Mouse (Mus musculus) adrenal gland, postnatal 4 days (tissue): ENCODE data around the gene Tnfrsf4. TPM values are rescaled to one million over a fixed set of nuclear protein-coding genes. Genes with fewer than 3 reads are reported as not detected.

Source experiments
- DNase-seq, 2 experiments: peaks; one replicate each; pipeline ENCODE4 v3.0.0; 2021 to 2022; ENCODE audit warnings: low spot score in 2 of 2, mixed read lengths in 2 of 2
- long read RNA-seq, 2 experiments: library from polyadenylated mRNA; stranded (forward); transcript quantifications; one replicate each; pipeline ENCODE4 v2.0.0; 2021
- total RNA-seq, 2 experiments: library from RNA; stranded (reverse); gene quantifications; 2 replicates each; pipeline ENCODE4 v1.2.3; 2021

The Tnfrsf4 gene
- total RNA-seq = 1 to 10 TPM; 2.9 to 3.4 TPM
- long read RNA-seq, experiment 1 = 0 reads
- long read RNA-seq, experiment 2 = 0 reads

GRCm38 (mm10) chr4:156013637-156014036 lies at the start of gene Tnfrsf4:
Gene Tnfrsf4, plus strand, starts transcription at chr4:156013843.
- DNase-seq = no peak

GRCm38 (mm10) chr4:155964396-155964795 lies 49.2 kb upstream of the Tnfrsf4 start:
- DNase-seq = no peak

GRCm38 (mm10) chr4:155969043-155969653 lies 44.5 kb upstream of the Tnfrsf4 start:
- no peak for DNase-seq

DNA sequence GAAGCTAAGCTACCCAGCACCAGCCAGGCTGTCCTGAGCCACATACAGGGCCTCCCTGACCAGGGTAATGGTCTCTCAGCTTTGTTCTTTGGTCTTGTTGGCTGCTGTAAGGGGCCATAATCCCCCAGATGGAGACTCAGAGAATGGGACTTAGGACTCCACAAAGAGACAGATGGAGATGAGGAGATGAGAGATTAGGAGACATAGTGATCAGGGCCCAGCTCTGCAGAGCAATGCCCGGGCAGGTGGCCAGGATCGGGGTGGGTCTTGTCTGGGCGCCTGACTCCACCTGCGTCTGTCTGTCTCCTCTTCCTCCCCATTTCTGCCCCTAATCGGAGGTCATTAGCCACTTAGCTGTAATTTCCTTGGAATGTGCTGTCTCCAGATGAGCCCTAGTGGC lies 43.4 kb upstream of the Tnfrsf4 start:
- DNase-seq = no peak

- DNase-seq = no peak
Measured at GRCm38 (mm10) chr4:155972651-155973050, 41.0 kb upstream of the Tnfrsf4 start.

DNA sequence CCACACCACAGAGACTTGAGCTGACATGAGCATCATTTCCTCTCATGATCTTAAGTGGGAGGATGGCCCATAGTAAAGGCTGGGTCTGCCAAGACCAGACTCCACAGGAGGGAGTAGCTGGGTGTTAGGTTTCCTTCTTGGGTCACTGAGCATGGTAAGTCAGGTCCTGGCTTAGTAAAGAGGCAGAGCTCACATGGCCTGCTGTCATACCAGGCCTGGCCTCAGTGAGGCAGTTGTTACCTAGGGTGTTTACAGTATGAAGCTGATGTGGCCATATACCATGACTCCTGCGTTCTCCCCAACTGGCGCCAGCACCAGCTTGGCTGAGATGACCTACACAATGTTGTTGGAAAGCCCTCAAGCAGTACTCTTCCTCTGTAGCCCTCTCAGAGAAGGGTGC lies 40.4 kb upstream of the Tnfrsf4 start:
- DNase-seq = no peak

DNA sequence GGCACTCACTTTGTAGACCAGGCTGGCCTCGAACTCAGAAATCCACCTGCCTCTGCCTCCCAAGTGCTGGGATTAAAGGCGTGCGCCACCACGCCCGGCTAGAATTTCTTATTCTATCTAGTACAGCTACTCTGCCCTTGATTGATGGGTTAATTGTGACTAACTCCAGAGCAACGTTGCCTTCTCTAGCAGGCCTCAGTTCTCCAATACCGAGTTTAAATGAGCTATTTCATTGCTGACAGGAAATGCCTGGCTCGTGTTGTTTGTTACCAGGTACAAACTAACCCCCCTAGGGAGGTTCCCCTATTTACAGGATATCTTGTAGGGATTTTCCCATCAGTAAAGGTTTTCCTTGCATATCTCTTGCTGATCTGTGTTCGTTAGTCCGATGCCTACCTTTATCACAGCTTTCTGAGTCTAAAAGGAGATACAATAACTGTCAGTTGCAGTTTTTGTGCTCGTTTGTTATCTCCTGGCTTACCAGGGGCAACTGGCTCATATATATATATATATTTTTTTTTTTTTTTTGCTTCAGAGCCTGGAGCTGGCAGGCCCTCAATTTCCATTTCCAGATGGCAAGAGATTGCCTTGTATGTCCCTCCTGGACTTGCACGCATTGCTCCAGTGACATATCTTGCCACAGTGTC lies 32.1 kb upstream of the Tnfrsf4 start:
- DNase-seq = no peak

DNA sequence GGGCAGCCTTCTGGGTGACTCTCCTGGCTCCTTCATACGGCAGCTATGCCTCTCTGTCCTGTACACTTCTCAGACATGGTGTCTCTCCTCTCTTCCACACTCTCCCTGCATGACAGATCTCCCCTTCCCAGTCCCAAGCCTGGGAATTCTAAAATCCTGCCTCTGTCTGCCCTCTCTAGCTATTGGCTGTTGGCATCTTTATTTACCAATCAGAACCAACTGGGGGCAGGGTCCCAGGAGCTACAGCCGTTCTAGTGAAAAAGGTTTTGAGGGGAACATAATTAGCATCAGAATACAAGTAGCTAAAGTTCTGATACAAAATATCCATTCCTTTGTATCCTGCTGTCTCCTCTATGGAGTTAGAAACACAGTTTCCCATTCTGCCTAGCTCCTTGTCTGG lies 29.9 kb upstream of the Tnfrsf4 start:
- DNase-seq = no peak

- DNase-seq = no peak
Measured at GRCm38 (mm10) chr4:155991211-155991907, 22.3 kb upstream of the Tnfrsf4 start.

DNA sequence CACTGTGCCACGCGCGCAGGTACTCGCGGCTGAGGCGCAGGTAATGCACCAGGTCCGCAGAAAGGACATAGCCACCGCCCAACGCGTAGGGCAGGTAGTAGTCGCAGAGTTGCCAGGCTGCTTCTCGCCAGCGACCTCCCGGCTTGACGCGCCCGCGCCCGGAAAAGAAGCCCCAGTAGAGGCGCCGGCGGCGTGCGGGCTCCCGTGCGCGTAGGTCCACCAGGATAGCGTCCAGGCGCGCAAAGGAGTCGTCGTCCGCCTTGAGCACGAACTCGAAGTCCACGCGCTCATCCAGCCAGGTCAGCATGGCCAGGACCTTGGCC lies 21.8 kb upstream of the Tnfrsf4 start:
- peak in 1 of 2 experiments; percentile 19 for DNase-seq

- peak; percentile 59 to 74 for DNase-seq
Measured at GRCm38 (mm10) chr4:155992241-155992905, 21.3 kb upstream of the Tnfrsf4 start, which contains the start of the genes B3galt6 and Sdf4. Gene B3galt6, minus strand, starts transcription at chr4:155992649. Gene Sdf4, plus strand, starts transcription at chr4:155992872.

GRCm38 (mm10) chr4:155992906-155993547 lies 20.6 kb upstream of the Tnfrsf4 start:
- DNase-seq = peak; percentile 91 to 93

GRCm38 (mm10) chr4:155993606-155994005 lies 20.0 kb upstream of the Tnfrsf4 start:
- no peak for DNase-seq

GRCm38 (mm10) chr4:156004109-156004508 lies 9.5 kb upstream of the Tnfrsf4 start:
- DNase-seq = no peak

- DNase-seq = no peak
Measured at GRCm38 (mm10) chr4:156008369-156008768, 5.3 kb upstream of the Tnfrsf4 start.

DNA sequence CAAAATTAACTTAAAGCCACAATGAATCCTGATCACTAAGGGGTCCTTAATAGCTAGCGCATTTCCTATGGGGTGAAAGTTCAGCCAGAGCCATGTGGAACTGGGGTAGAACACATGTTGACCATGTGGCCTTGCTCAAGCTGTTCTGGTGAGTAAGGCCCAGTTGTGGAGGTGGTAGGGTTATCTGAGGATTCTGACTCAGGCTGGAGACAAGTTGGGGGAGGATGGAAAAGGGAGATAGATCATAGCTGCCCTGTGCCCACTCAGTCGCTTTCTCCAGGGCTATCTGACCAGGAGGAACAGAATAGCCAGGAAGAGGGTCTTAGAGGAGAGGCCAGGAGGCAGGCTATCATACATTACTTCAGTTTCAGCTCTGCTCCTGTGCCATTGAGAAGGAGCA lies 793 bp downstream of the Tnfrsf4 start:
- DNase-seq = no peak

GRCm38 (mm10) chr4:156019771-156020170 lies 6.1 kb downstream of the Tnfrsf4 start:
- no peak for DNase-seq

DNA sequence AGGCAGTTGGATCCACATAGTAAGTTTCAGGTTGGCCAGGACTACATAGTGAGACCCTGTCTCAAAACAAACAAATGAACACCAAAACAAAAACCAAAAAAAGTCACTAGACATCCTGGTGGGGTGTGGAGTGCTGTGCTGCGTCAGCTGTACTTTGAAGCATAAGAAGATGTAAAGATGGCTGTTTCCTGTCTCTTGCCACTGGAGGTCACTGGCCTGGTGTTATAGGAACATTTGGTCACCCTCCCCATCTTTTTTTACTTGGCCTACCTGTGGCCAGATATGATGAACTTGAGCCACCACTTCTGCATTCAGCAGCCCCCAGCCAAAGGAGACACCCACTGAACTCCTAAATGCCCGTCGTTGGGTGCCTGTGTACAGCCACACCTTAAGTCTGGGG lies 7.7 kb downstream of the Tnfrsf4 start:
- DNase-seq = no peak

DNA sequence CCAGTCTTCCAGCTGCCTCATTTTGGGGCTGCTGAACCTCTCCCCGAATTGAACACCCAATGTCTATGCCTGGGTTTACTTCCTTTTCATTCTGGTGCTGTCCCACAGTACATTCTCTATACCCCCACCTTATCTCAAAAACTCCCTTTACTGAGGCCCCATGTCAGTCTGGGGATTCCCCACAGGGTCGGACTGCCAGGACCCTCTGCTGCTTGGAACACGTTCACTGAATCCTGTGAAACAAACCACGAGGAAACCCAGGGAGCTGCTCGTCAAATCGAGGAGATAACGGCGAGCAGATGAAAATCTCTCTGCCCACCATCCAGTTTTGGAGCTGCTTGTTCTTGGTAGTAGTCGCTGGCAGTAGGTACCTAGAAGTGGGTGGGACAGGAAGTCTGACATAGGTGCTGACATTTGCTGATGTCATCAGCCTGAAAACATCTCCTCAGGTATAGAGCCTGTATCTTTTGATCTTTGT lies 8.3 kb downstream of the Tnfrsf4 start:
- no peak for DNase-seq

DNA sequence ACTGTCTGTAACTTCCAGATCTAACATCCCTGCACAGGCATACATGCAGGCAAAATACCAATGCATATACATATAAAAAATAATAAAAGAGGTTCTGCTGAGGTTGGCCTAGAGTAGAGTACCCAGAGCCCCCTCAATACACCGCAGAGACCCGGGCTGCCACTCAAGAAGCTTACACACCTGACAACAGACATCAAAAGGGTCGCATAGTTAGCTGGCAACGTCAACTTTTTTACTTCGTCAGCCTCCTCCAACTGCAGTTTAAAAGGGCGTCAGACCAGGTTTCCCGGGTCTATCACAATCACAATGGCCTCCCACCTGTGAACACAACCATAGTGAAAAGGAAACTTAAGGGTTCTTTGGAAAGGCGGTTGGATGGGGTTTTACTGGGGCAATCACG lies 9.9 kb downstream of the Tnfrsf4 start:
- DNase-seq = no peak

DNA sequence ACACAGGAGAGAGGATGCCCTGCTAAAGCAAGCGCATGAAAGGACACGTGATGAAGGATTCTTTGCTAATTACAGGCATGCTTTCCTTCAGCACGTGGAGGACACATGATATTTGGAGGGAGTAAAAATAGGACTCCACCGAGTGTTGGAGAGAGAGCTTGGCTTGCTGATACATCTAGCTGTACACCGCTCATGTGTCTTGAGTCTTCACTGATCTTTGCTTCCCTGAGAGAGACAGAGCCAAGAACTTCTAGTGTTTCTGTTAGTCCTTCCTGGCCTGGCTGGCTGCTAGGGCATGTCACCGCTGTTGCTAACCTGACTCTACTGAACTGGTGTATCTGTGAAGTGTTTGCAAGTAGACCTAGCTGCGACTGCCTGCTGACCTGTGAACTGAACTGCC lies 10.5 kb downstream of the Tnfrsf4 start:
- no peak for DNase-seq
